Mouse (Mus musculus) erythroblast, adult 5-6 weeks (primary cell): ENCODE measurements around the gene Fam168b. TPM values are rescaled to one million over a fixed set of nuclear protein-coding genes. Genes with fewer than 3 reads are reported as not detected.

Experiments used
- ATAC-seq: replicated peaks from 2 replicates; pipeline ENCODE4 v1.8.0; 2016; ENCODE audit warnings: moderate number of reproducible peaks, mild to moderate bottlenecking, moderate TSS enrichment, inconsistent platforms; ENCODE audit not compliant: poor library complexity, low FRiP score, severe bottlenecking
- total RNA-seq, 2 experiments: library from RNA; stranded (forward) in 1 of 2; stranded (reverse) in 1 of 2; fragments of 150-400 nt in 1 of 2; fragments of 200-764, 138-1000 nt in 1 of 2; gene quantifications; 2 replicates each; pipeline versions ENCODE4 v1.2.3 to v1.2.4; 2015 to 2017; ENCODE audit warnings: low replicate concordance in 2 of 2

Fam168b gene
- total RNA-seq (2015; ENCODE audit: low replicate concordance) (6.3 and 13.6 TPM in 2 replicates), total RNA-seq (2017; ENCODE audit: low replicate concordance) (15.9 and 29.3 TPM in 2 replicates)

- peak; percentile 84 for ATAC-seq
Measured at GRCm38 (mm10) chr1:34842887-34843618, at the start of gene Fam168b. Fam168b (minus strand) TSS chr1:34843065.

DNA sequence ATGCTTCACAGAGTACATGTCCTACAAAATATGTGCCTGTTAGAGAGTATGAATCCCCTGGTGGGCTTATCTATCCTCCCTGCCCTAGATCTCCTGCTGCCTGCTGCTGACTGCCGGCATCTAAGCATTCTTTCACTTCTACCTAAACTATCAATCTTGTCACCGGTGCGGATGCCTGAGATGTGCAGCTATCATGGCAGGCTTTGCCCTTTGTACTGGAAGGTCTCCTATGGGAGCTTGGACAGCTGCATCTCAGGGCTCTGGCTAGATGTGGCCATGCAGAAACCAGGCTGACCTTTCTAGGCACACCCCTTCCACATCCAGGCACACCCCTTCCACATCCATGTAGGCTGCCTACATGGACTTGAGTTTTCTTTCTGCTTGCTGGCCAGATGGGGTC is 49.6 kb upstream of the Fam168b start:
- ATAC-seq = no peak

- ATAC-seq = no peak
Measured at GRCm38 (mm10) chr1:34891559-34892289, 48.9 kb upstream of the Fam168b start.

- no peak for ATAC-seq
Measured at GRCm38 (mm10) chr1:34883776-34884175, 40.9 kb upstream of the Fam168b start.

DNA sequence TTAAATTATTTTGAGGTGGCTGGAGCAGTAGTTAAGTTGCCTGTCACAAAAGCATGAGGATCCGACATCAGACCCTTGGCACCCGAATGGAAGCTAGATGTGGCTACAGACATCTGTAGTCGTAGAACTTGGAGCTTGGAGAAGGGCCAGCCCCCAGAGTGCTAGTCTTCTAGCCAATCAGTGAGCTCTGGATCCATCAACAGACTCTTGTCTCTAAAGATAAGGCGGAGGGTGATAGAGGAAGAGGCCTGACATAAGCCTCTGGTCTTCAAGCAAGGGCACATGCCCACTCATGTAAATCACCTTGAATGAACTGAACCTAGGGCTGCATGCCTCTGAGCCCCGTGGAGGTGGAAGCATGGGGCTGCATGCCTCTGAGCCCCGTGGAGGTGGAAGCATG is 36.7 kb upstream of the Fam168b start:
- ATAC-seq = no peak

GRCm38 (mm10) chr1:34873551-34873950 is 30.7 kb upstream of the Fam168b start:
- ATAC-seq = no peak

- ATAC-seq = no peak
Measured at GRCm38 (mm10) chr1:34871170-34871569, 28.3 kb upstream of the Fam168b start.

DNA sequence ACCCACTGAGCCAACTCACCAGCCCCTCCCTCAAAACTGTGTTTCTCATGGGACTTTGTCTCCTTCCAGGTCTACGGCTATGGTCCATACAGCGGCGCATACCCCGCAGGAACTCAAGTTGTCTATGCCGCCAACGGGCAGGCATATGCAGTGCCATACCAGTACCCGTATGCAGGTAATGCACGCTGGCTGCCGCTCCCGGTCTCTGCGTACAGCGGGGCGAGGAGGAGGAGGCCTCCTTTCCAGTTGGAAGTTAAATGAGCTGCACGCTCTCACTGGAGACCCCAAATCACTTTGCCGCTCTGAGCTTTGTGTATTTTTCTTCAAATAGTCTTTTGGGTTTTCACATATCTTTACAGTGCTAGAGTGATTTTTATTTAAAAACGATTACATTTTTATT is 26.4 kb upstream of the Fam168b start:
- no peak for ATAC-seq

GRCm38 (mm10) chr1:34868391-34868790 is 25.5 kb upstream of the Fam168b start:
- ATAC-seq = no peak

GRCm38 (mm10) chr1:34867574-34867955 is 24.7 kb upstream of the Fam168b start:
- ATAC-seq = no peak

GRCm38 (mm10) chr1:34866815-34867573 is 24.1 kb upstream of the Fam168b start:
- ATAC-seq = peak; percentile 83

- ATAC-seq = no peak
Measured at GRCm38 (mm10) chr1:34865866-34866265, 23.0 kb upstream of the Fam168b start.

DNA sequence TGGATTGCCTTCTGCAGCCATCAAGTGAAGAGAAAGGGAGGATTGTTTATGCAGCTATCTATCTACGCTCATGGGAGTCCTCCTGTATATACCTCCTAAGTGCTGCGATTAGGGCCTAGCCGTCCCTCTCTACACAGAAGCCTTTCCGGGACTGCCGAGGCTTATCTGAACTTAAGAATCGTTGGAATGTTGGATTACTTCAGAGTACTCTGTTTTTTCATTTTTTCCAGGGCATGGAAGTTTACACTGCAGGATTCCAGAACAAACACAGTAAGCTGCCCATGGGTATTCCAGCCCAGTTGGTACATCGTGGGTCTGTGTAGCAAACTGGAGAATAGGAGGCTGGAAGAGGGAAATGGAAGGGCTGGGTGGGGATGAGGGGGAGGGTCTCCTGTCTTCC is 21.4 kb upstream of the Fam168b start:
- no peak for ATAC-seq

DNA sequence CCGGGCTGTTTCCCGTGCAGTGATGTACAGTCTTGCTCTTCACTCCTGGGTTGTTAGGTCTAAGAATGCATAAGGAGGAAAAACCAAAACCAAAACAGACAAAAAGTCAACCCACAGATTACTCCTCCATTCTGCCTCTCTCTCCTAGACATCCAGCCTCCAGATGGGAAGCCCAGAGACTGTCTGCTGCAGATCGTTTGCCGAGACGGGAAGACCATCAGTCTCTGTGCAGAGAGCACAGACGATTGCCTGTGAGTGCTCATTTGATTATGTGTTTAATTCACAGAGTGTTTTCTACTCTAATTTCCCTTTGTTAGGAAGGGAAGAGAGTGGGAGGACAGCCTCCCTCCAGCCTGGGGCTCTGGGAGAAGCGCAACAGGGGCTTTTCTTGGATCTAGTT is 20.5 kb upstream of the Fam168b start:
- no peak for ATAC-seq

- ATAC-seq = no peak
Measured at GRCm38 (mm10) chr1:34862877-34863276, 20.0 kb upstream of the Fam168b start.

DNA sequence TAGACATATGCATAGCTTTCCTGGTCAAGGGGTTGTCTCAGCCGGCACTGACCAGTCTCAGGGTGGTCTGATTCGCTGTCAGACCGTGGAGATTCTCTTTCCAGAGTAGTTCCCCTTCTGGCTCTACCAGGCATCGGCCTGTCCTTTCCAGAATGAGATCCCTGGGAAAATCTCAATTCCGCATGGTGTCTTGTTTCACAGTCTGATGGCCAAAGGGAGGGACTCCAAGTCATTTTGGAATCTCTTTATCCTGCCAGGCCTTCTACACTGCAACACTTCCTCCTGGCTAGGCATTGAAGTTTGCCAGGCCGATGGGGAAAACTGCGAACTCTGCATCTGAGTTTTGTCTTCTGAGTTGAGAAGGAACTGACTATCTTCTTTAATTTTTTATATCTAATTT is 17.3 kb upstream of the Fam168b start:
- no peak for ATAC-seq

DNA sequence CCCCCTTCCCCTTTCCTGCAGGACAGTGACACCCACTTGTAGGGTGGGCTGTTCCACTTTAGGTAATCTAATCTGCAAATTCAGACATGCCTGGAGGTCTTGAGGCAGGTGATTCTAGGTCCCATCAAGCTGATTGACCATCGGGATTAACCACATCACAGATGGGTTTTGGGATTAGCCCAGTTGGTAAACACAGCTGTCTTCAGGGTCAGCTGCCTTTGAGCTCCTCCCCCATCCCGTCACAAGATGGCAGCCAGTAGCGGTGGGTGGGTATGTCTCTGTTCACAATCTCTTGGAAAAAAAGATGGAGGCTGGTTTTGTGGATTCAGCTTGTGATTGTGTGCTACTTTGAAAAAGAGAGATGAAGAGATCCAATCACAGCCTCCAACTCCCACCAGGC is 16.9 kb upstream of the Fam168b start:
- no peak for ATAC-seq

- ATAC-seq = no peak
Measured at GRCm38 (mm10) chr1:34858671-34859070, 15.8 kb upstream of the Fam168b start.

GRCm38 (mm10) chr1:34855056-34855739 is 12.3 kb upstream of the Fam168b start:
- no peak for ATAC-seq

DNA sequence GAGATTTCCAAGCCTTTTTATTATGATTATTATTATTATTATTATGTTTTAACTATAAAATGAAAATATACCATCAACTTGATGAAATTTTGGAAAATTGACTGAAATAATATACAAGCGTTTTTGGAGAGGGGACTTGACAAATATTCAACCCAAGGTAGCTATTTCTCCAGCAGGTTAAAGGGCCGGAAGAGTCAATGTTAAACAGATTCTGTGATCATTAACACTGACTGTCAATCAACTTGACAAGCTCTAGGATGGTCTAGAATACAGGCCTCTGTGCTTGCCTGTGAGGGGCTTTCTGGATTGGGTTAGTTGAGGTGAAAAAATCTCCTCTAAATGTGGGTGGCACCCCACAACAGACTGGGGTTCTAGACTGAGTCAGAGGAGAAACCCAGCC is 10.9 kb upstream of the Fam168b start:
- no peak for ATAC-seq
